Mouse (Mus musculus): ENCODE results near the gene Rln3. TPM values are rescaled to one million over a fixed set of nuclear protein-coding genes. Genes with fewer than 3 reads are reported as not detected.
A peak's percentile ranks its signal among the peaks of the same experiment; 100 is the strongest.

Gene Rln3
- total RNA-seq, 2 experiments from 2014 or later: not detected

GRCm38 (mm10) chr8:84066291-84066930 is 21.6 kb upstream of the Rln3 start, which contains the start of gene Rfx1:
Gene Rfx1 (plus strand): TSS chr8:84066834.
- DNase-seq (ENCODE audit: extremely low spot score in 1 of 2, low spot score in 2 of 2): peak; percentile 100
- intact Hi-C loops (cut with DNase I): no loop called here

GRCm38 (mm10) chr8:84065457-84066072 is 20.8 kb upstream of the Rln3 start:
- intact Hi-C loops (cut with DNase I): no loop called here
- no peak for DNase-seq (ENCODE audit: extremely low spot score in 1 of 2, low spot score in 2 of 2)

DNA sequence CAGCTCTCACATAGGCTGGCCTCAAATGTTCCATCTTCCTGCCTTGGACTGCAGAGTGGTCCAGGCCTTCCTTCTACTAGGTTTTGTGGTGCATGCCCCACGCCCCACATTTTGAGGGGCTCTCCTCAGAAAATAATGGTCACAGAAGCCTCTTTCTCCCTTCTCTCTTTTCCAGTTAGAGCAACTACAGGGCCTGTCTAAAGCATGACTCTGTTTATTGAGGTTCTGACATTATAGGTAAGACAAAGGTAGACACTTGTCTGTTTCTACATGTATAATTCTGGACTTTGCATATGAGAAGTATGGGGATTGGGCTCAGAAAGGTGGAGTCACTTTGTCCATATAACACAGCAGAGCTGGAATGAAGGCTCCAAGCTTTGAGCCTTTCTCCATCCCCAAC is 20.2 kb upstream of the Rln3 start, which contains the start of gene Gm10643:
TSS of gene Gm10643 (minus strand) at position 101 of the 400 bp plus-strand sequence.
- intact Hi-C loops (cut with DNase I): no loop called here
- no peak for DNase-seq (ENCODE audit: extremely low spot score in 1 of 2, low spot score in 2 of 2)

- intact Hi-C loops (cut with DNase I): no loop called here
- DNase-seq (ENCODE audit: extremely low spot score in 1 of 2, low spot score in 2 of 2): no peak
Measured at GRCm38 (mm10) chr8:84063861-84064610, 19.2 kb upstream of the Rln3 start.

GRCm38 (mm10) chr8:84060245-84060644 is 15.4 kb upstream of the Rln3 start:
- intact Hi-C loops (cut with DNase I): no loop called here
- DNase-seq (ENCODE audit: extremely low spot score in 1 of 2, low spot score in 2 of 2): no peak

GRCm38 (mm10) chr8:84059226-84059625 is 14.4 kb upstream of the Rln3 start:
- intact Hi-C loops (cut with DNase I): no loop called here
- DNase-seq (ENCODE audit: extremely low spot score in 1 of 2, low spot score in 2 of 2): no peak

GRCm38 (mm10) chr8:84057827-84058226 is 13.0 kb upstream of the Rln3 start:
- intact Hi-C loops (cut with DNase I): no loop called here
- DNase-seq (ENCODE audit: extremely low spot score in 1 of 2, low spot score in 2 of 2): no peak

GRCm38 (mm10) chr8:84053229-84053628 is 8.4 kb upstream of the Rln3 start:
- no peak for DNase-seq (ENCODE audit: extremely low spot score in 1 of 2, low spot score in 2 of 2)
- intact Hi-C loops (cut with DNase I): no loop called here

- DNase-seq (ENCODE audit: extremely low spot score in 1 of 2, low spot score in 2 of 2): no peak
- intact Hi-C loops (cut with DNase I): no loop called here
Measured at GRCm38 (mm10) chr8:84052746-84053145, 7.9 kb upstream of the Rln3 start.

DNA sequence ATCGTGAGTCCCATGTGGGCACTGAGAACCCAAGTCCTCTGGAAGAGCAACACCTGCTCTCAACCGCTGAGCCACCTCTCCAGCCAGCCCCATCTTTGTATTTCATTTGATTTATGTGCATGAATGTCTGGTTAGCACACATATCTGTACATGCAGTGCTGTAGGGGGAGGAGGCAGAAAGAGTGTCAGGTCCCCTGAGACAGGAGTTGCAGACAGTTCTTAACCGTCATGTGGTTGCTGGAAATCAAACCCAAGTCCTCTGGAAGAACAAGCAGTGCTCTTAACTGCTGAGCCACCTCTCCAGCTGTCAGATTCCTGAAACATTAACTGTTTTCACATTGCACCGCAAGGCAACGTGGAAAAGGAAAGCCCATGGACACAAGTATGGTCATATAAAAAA is 3.4 kb upstream of the Rln3 start:
- no peak for DNase-seq (ENCODE audit: extremely low spot score in 1 of 2, low spot score in 2 of 2)
- intact Hi-C loops (cut with DNase I): no loop called here

GRCm38 (mm10) chr8:84046505-84046904 is 1.7 kb upstream of the Rln3 start:
- no peak for DNase-seq (ENCODE audit: extremely low spot score in 1 of 2, low spot score in 2 of 2)
- intact Hi-C loops (cut with DNase I): no loop called here

GRCm38 (mm10) chr8:84044103-84044502 is 697 bp downstream of the Rln3 start:
- no peak for DNase-seq (ENCODE audit: extremely low spot score in 1 of 2, low spot score in 2 of 2)
- intact Hi-C loops (cut with DNase I): no loop called here

- intact Hi-C loops (cut with DNase I): no loop called here
- DNase-seq (ENCODE audit: extremely low spot score in 1 of 2, low spot score in 2 of 2): no peak
Measured at GRCm38 (mm10) chr8:84042948-84043342, 1.9 kb downstream of the Rln3 start.

DNA sequence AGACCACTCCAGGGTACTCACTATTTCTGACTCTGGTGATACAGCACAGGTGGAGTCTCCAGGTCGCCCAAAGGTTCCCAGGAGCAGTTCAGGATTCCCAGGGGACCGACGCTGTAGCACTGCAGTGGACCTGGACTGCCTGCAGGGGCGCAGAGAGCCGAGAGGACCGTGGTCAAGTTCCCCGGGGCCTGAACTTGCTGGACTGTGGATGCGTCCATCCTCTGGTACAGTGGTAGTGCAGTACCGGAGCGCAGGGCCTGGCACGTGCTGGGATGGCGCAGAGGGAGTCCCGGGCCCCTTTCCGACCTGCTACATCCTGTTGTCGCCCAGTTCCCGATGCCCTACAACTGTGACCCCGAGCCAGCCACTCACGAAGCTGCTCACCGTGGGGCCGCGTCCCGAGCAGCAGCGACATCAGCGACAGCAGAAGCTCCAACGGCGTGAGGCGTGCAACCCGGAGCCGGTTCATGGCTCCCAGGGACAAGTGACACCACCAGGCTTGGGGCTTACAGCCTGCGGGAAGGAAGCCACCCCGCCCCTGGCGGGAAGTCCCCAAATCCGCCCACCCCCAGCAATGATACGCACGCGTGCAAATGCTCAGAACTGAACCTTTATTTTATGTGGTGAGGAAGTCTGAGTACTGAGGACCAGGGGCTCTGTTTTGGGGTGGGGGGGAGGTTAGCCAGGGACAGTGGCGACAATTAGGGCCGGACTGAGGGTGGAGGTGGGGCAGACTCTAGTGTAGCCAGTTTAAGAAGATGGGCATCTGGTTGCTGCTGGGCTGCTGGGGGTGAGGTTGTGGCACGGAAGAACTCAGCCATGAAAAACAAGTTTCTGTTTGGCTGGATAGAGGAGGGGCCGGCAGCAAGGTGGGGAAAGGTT is 2.5 kb downstream of the Rln3 start, which contains the start of gene Il27ra:
TSS of gene Il27ra (minus strand) at position 524 of the 882 bp plus-strand sequence.
- DNase-seq (ENCODE audit: extremely low spot score in 1 of 2, low spot score in 2 of 2): peak in 1 of 2 experiments; percentile 81
- intact Hi-C loops (cut with DNase I): no loop called here

GRCm38 (mm10) chr8:84039050-84039449 is 5.8 kb downstream of the Rln3 start:
- intact Hi-C loops (cut with DNase I): loop anchor here (10.0 kb wide), 1 partner anchor 66 kb away; the partner anchor contains the start of gene Dcaf15
- peak; percentile 55 to 77 for DNase-seq (ENCODE audit: extremely low spot score in 1 of 2, low spot score in 2 of 2)

DNA sequence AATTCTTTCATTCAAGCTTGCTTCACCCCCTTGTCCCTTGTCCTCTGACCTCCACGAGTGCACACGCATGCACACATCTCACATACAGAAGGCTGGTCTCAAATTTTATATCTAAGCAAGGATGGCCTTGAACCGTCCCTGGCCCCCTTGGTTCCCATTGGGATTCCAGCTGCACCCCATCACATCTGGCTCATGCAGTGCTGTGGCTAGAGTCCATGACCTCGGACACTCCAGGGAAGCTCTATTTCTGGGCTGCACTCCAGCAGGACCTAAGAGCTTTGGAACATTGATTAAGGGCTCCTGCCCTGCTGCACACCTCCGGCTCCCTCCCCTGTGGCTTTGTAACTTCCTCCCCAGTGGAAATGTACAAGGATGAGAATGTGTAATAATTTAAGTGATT is 6.8 kb downstream of the Rln3 start:
- no peak for DNase-seq (ENCODE audit: extremely low spot score in 1 of 2, low spot score in 2 of 2)
- intact Hi-C loops (cut with DNase I): loop anchor here (10.0 kb wide), 1 partner anchor 67 kb away; the partner anchor contains the start of gene Dcaf15

- intact Hi-C loops (cut with DNase I): loop anchor here (10.0 kb wide), 1 partner anchor 72 kb away; the partner anchor contains the start of gene Dcaf15
Measured at GRCm38 (mm10) chr8:84032777-84033176, 12.0 kb downstream of the Rln3 start.

GRCm38 (mm10) chr8:84029272-84029671 is 15.5 kb downstream of the Rln3 start:
- intact Hi-C loops (cut with DNase I): loop anchor here (10.0 kb wide), 1 partner anchor 316 kb away; no protein-coding TSS in a partner anchor

More at GRCm38 (mm10) chr8:84032777-84033176, 12.0 kb downstream of the Rln3 start:
- no peak for DNase-seq (ENCODE audit: extremely low spot score in 1 of 2, low spot score in 2 of 2)

More at GRCm38 (mm10) chr8:84029272-84029671, 15.5 kb downstream of the Rln3 start:
- DNase-seq (ENCODE audit: extremely low spot score in 1 of 2, low spot score in 2 of 2): no peak

All from left cerebral cortex, postnatal 10 days (tissue).